Comparison of ENCODE assay signal across 14 mouse cellular contexts in genomic region chr11:19950169-19950568, GRCm38 (mm10). TPM values are rescaled to one million over a fixed set of nuclear protein-coding genes. Genes with fewer than 3 reads are reported as not detected.
DNase-seq lines count a peak whose midpoint lies in the region; ATAC-seq lines count a peak whose summit lies in the region.
"Had no signal": no experiment of that assay in that cellular context is flagged by ENCODE, and none has a peak within 500 bp of the region (broad histone marks: within the 10 kb centered on the region; RNA-seq: fewer than 3 reads in every experiment).

No protein-coding gene starts in this region.

- 54% methylated on average over 8 of the region's 8 CpGs for WGBS in heart, embryonic 16.5 days
- WGBS in lung, embryonic 16.5 days, result 44% methylated on average over 8 of the region's 8 CpGs
- WGBS in intestine, embryonic 16.5 days, result 55% methylated on average over 8 of the region's 8 CpGs

- intact Hi-C loops in heart, postnatal 25 days (cut with DNase I), result no loop called here

- no peaks in the 10 kb centered on the region for H3K9me3 ChIP-seq in heart, embryonic 16.5 days (replicated peaks; ENCODE audit: control insufficient read depth, low read length)
- H3K9me3 ChIP-seq in lung, embryonic 16.5 days (ENCODE audit: control insufficient read depth, low read length), result no peaks in the 10 kb centered on the region
- no peaks in the 10 kb centered on the region for H3K9me3 ChIP-seq in intestine, embryonic 16.5 days (ENCODE audit: control insufficient read depth, low read length)
- H3K9me3 ChIP-seq: hindbrain, embryonic 13.5 days; liver, embryonic 15.5 days had no signal

- no peak overlapping the region for H3K9ac ChIP-seq in heart, embryonic 16.5 days (ENCODE audit: low read length)
- peak overlapping the region; percentile 36; the same call in 1 of the 2 replicates for H3K9ac ChIP-seq in lung, embryonic 16.5 days (ENCODE audit: low read length)
- peak overlapping the region; percentile 10; the same call in 1 of the 2 replicates for H3K9ac ChIP-seq in intestine, embryonic 16.5 days (ENCODE audit: low read depth, low read length)
- H3K9ac ChIP-seq: hindbrain, embryonic 13.5 days; liver, embryonic 15.5 days had no signal

- H3K27me3 ChIP-seq in heart, embryonic 16.5 days (ENCODE audit: control insufficient read depth, insufficient read depth, low read length), result no peaks in the 10 kb centered on the region
- no peaks in the 10 kb centered on the region for H3K27me3 ChIP-seq in lung, embryonic 16.5 days (ENCODE audit: control insufficient read depth, insufficient read depth, low read depth, low read length)
- no peaks in the 10 kb centered on the region for H3K27me3 ChIP-seq in intestine, embryonic 16.5 days (replicated peaks; ENCODE audit: control insufficient read depth, insufficient read depth, low read length)
- H3K27me3 ChIP-seq: CH12.LX; hindbrain, embryonic 13.5 days; liver, embryonic 15.5 days; Patski had no signal

- peak overlapping the region; percentile 41; the same call in 1 of the 2 replicates for H3K27ac ChIP-seq in heart, embryonic 16.5 days (ENCODE audit: low read length)
- peak overlapping the region; percentile 65 for H3K27ac ChIP-seq in lung, embryonic 16.5 days (ENCODE audit: low read length)
- peak overlapping the region; percentile 43; the same call in 1 of the 2 replicates for H3K27ac ChIP-seq in intestine, embryonic 16.5 days (ENCODE audit: low read length)
- H3K27ac ChIP-seq: hindbrain, embryonic 13.5 days; liver, embryonic 15.5 days had no signal

- DNase-seq in heart, postnatal 25 days (ENCODE audit: low spot score), result no peak
- no peak for DNase-seq in lung, adult 18-20 months
- no peak for DNase-seq in spleen, postnatal 4 days (ENCODE audit: low spot score in 2 of 2)
- DNase-seq in ovary, postnatal 36 days (ENCODE audit: low spot score), result no peak
- DNase-seq: cerebellum, adult 2 months; kidney, adult 2 months; thymus, postnatal 14 days had no signal

- H3K4me2 ChIP-seq in heart, embryonic 16.5 days (ENCODE audit: low read depth, low read length), result no peak overlapping the region
- H3K4me2 ChIP-seq in lung, embryonic 16.5 days (ENCODE audit: low read depth, low read length), result peak overlapping the region; percentile 7; the same call in 1 of the 2 replicates
- no peak overlapping the region for H3K4me2 ChIP-seq in intestine, embryonic 16.5 days (ENCODE audit: low read depth, low read length)
- H3K4me2 ChIP-seq: hindbrain, embryonic 13.5 days; liver, embryonic 15.5 days had no signal

- ATAC-seq in heart, embryonic 16.5 days (replicated peaks; ENCODE audit: extremely low read depth, insufficient read depth, low FRiP score), result no peak
- ATAC-seq in lung, embryonic 16.5 days (ENCODE audit: low read depth), result peak; percentile 44; the same call in 1 of the 2 replicates
- ATAC-seq in intestine, embryonic 16.5 days, result no peak
- ATAC-seq: Patski had no signal

- H3K4me1 ChIP-seq in heart, embryonic 16.5 days (ENCODE audit: control insufficient read depth, insufficient read depth, low read length), result peaks cover 38% of the 10 kb centered on the region
- H3K4me1 ChIP-seq in lung, embryonic 16.5 days (replicated peaks; ENCODE audit: control insufficient read depth, insufficient read depth, low read length), result peaks cover 20% of the 10 kb centered on the region
- H3K4me1 ChIP-seq in intestine, embryonic 16.5 days (ENCODE audit: control insufficient read depth, insufficient read depth, low read length), result peaks cover 61% of the 10 kb centered on the region

- H3K4me3 ChIP-seq in heart, embryonic 16.5 days (ENCODE audit: low read length), result no peak overlapping the region
- no peak overlapping the region for H3K4me3 ChIP-seq in lung, embryonic 16.5 days (ENCODE audit: low read length)
- H3K4me3 ChIP-seq in intestine, embryonic 16.5 days (ENCODE audit: low read length), result no peak overlapping the region
- H3K4me3 ChIP-seq: hindbrain, embryonic 13.5 days; liver, embryonic 15.5 days had no signal

- 0 out of 2 replicates have a peak, but pooled peaks cover 2% of the 10 kb centered on the region for H3K36me3 ChIP-seq in heart, embryonic 16.5 days (ENCODE audit: control insufficient read depth, insufficient read depth)
- no peaks in the 10 kb centered on the region for H3K36me3 ChIP-seq in lung, embryonic 16.5 days (ENCODE audit: control insufficient read depth, insufficient read depth, low read length)
- H3K36me3 ChIP-seq in intestine, embryonic 16.5 days (ENCODE audit: control insufficient read depth, insufficient read depth, low read length), result no peaks in the 10 kb centered on the region; the same call in 1 of the 2 replicates

RNA-seq across cellular contexts. Expression of gene Spred2, which starts 26.0 kb away (rescaled TPM):
- polyA plus RNA-seq in heart, embryonic 16.5 days (2015; fragmentation: Nextera tagmentation; extraction: Ambion mirVana), result 4.1 and 4.5 TPM in 2 replicates
- 10 to 100 TPM; 20.5 to 28.4 TPM for total RNA-seq in heart, postnatal 25 days (2021)
- polyA plus RNA-seq in lung, embryonic 16.5 days (2015; fragmentation: Nextera tagmentation; extraction: Ambion mirVana), result 4.5 and 5.7 TPM in 2 replicates
- polyA plus RNA-seq in intestine, embryonic 16.5 days (2015; fragmentation: Nextera tagmentation; extraction: Ambion mirVana), result 4.4 and 4.9 TPM in 2 replicates
